Mouse (Mus musculus) Patski (cell line): ENCODE results near the gene Hapln1. TPM values are rescaled to one million over a fixed set of nuclear protein-coding genes. Genes with fewer than 3 reads are reported as not detected.
A peak's percentile ranks its signal among the peaks of the same experiment; 100 is the strongest.

Source experiments
- ATAC-seq: fragments of 100-300 bp; one replicate; pipeline ENCODE4 v1.8.0; 2021
- CTCF ChIA-PET: fragments of 350-600 bp; sonication (Branson Sonifier 250); formaldehyde crosslinking; loops from one replicate; lab custom pipeline; 2022; ENCODE audit warnings: inconsistent platforms; lab: Charles Lee
- POLR2A ChIA-PET: fragments of 350-600 bp; sonication (Branson Sonifier 250); formaldehyde crosslinking; loops from one replicate; lab custom pipeline; 2022; ENCODE audit warnings: antibody characterized with exemption, inconsistent platforms; lab: Charles Lee
- DNase-seq: peaks from one replicate; pipeline ENCODE4 v3.0.0-alpha.2; 2011; ENCODE audit warnings: low read depth, low spot score
- H3K27me3 ChIP-seq: fragments of 371-371 bp; one replicate; pipeline ENCODE4 v1.5.1; 2021
- CTCF ChIP-seq: fragments of 100-300 bp; IDR thresholded peaks from one replicate; pipeline ENCODE4 v1.5.1; 2021
- in situ Hi-C: fragments of 300-500 bp; cut with MboI; formaldehyde crosslinking; loops from 3 replicates; pipeline ENCODE4 v1.11.1; 2018; ENCODE audit warnings: low pct_unique_long_range_greater_than_20kb, mixed read lengths
- polyA plus RNA-seq: library from polyadenylated mRNA; unstranded; gene quantifications from one replicate; pipeline ENCODE4 v1.2.3, GENCODE M21; 2021

The Hapln1 gene
- polyA plus RNA-seq, 1 experiment from 2014 or later = not detected

GRCm38 (mm10) chr13:89548203-89548740 is 8.7 kb downstream of the Hapln1 start:
- ChIA-PET POLR2A (interaction anchor here (0.6 kb wide), 1 partner anchor 1335 kb away, joined by 5 read pairs; no protein-coding TSS in a partner anchor), CTCF (interaction anchor here (1.1 to 2.0 kb wide), 2 partner anchors 1338 to 1339 kb away, joined by 3 to 5 read pairs; no protein-coding TSS in a partner anchor)
- peak; percentile 75 for TF ChIP-seq CTCF
- in situ Hi-C loops = loop anchor here (5.0 kb wide), 2 partner anchors 89 to 1334 kb away; no protein-coding TSS in a partner anchor
- H3K27me3 ChIP-seq = no peaks in the 10 kb centered on the region
- ATAC-seq = no peak
- DNase-seq = peak; percentile 4

GRCm38 (mm10) chr13:89549507-89549906 is 9.9 kb downstream of the Hapln1 start:
- in situ Hi-C loops = loop anchor here (5.0 kb wide), 2 partner anchors 88 to 1333 kb away; no protein-coding TSS in a partner anchor
- no peaks in the 10 kb centered on the region for H3K27me3 ChIP-seq
- TF ChIP-seq CTCF = no peak
- POLR2A ChIA-PET = interaction anchor here (0.8 kb wide), 1 partner anchor 570 kb away, joined by 3 read pairs; no protein-coding TSS in a partner anchor
- no peak for DNase-seq
- ATAC-seq = no peak
- CTCF ChIA-PET = interaction anchor here (2.0 kb wide), 1 partner anchor 1338 kb away, joined by 5 read pairs; no protein-coding TSS in a partner anchor

GRCm38 (mm10) chr13:89551502-89551901 is 11.9 kb downstream of the Hapln1 start:
- DNase-seq (no peak), ATAC-seq (no peak)
- TF ChIP-seq CTCF = peak; percentile 61
- ChIA-PET POLR2A (no interaction called here), CTCF (no interaction called here)
- peaks cover under 1% of the 10 kb centered on the region for H3K27me3 ChIP-seq
- in situ Hi-C loops = no loop called here

GRCm38 (mm10) chr13:89564518-89564917 is 24.9 kb downstream of the Hapln1 start:
- ATAC-seq = no peak
- DNase-seq = no peak
- CTCF ChIA-PET = interaction anchor here (1.1 kb wide), 1 partner anchor 9 kb away, joined by 3 read pairs; no protein-coding TSS in a partner anchor
- no peak for TF ChIP-seq CTCF
- in situ Hi-C loops = no loop called here
- POLR2A ChIA-PET = no interaction called here
- H3K27me3 ChIP-seq = peaks cover 28% of the 10 kb centered on the region

GRCm38 (mm10) chr13:89566300-89566699 is 26.7 kb downstream of the Hapln1 start:
- CTCF ChIA-PET = no interaction called here
- peaks cover 33% of the 10 kb centered on the region for H3K27me3 ChIP-seq
- POLR2A ChIA-PET = no interaction called here
- no peak for DNase-seq
- TF ChIP-seq CTCF = no peak
- ATAC-seq = no peak
- in situ Hi-C loops = no loop called here

- ChIA-PET POLR2A (no interaction called here), CTCF (no interaction called here)
- no peak for ATAC-seq
- no peak for TF ChIP-seq CTCF
- no peak for DNase-seq
- peaks cover 9% of the 10 kb centered on the region for H3K27me3 ChIP-seq
- in situ Hi-C loops = no loop called here
Observed at GRCm38 (mm10) chr13:89579115-89579514, 39.5 kb downstream of the Hapln1 start.

GRCm38 (mm10) chr13:89583138-89583746 is 43.6 kb downstream of the Hapln1 start:
- no peak for TF ChIP-seq CTCF
- POLR2A ChIA-PET = no interaction called here
- CTCF ChIA-PET = no interaction called here
- ATAC-seq = no peak
- no peak for DNase-seq
- peaks cover 11% of the 10 kb centered on the region for H3K27me3 ChIP-seq
- in situ Hi-C loops = no loop called here

GRCm38 (mm10) chr13:89583747-89584738 is 44.4 kb downstream of the Hapln1 start:
- no peak for TF ChIP-seq CTCF
- in situ Hi-C loops = no loop called here
- no peak for ATAC-seq
- no peak for DNase-seq
- H3K27me3 ChIP-seq = peaks cover 11% of the 10 kb centered on the region
- POLR2A ChIA-PET = no interaction called here
- CTCF ChIA-PET = interaction anchor here (1.4 to 1.7 kb wide), 2 partner anchors 12 to 50 kb away, joined by 4 read pairs; no protein-coding TSS in a partner anchor

- no peak for ATAC-seq
- in situ Hi-C loops = no loop called here
- ChIA-PET POLR2A (no interaction called here), CTCF (interaction anchor here (0.9 to 1.7 kb wide), 4 partner anchors 11 to 49 kb away, joined by 3 to 4 read pairs (median 4); no protein-coding TSS in a partner anchor)
- no peak for DNase-seq
- TF ChIP-seq CTCF = no peak
- H3K27me3 ChIP-seq = peaks cover 11% of the 10 kb centered on the region
Observed at GRCm38 (mm10) chr13:89585144-89585543, 45.5 kb downstream of the Hapln1 start.

- in situ Hi-C loops = no loop called here
- ChIA-PET POLR2A (no interaction called here), CTCF (interaction anchor here (1.6 kb wide), 1 partner anchor 10 kb away, joined by 4 read pairs; no protein-coding TSS in a partner anchor)
- H3K27me3 ChIP-seq = peaks cover 8% of the 10 kb centered on the region
- no peak for TF ChIP-seq CTCF
- ATAC-seq (no peak), DNase-seq (no peak)
Observed at GRCm38 (mm10) chr13:89595105-89595504, 55.5 kb downstream of the Hapln1 start.
